In the genomic region with DNA sequence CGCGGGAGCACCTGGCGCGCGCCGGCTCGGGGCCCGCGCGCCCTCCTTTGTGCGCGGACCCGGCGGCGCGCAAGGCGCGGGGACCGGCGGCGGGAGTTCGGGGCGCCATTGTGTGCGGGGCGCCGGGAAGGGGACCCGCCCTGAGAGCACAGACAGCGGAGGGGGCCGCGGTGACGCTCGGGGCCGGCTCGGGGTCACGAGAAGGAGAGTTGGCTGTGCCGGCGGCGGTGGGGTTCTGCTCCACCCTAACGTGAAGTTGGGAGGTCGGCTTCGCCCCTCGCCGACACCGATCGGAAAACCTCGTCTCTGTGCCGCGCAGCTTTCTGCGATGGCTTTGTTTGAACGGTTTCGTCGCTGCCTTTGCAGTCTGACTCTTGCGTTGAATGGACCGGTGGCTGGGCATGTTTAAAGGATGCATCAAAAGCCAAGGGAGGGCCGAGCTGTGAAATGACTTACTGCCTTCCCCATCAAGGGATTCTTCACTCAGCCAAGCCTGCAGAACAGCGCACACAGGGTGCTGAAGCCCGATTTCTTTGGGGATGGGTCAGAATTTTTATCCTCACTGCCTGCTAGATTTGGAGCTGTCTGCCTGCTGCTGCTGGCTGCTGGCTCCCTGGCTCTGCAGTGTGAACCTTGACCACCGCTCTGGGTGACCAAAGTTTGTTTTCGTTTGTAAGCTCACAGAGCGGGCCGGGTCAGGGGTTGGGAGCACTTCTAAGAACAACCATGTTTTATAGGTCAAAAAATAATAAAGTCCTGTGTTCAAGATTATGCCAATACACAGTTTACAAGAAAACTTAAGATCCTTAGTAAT, we compare ENCODE assay signal across 9 mouse cellular contexts. TPM values are rescaled to one million over a fixed set of nuclear protein-coding genes. Genes with fewer than 3 reads are reported as not detected.
DNase-seq lines count a peak whose midpoint lies in the region; ATAC-seq and TF ChIP-seq lines count a peak whose summit lies in the region.
"Had no signal": no experiment of that assay in that cellular context is flagged by ENCODE, and none has a peak within 500 bp of the region (broad histone marks: within the 10 kb centered on the region; RNA-seq: fewer than 3 reads in every experiment).

No protein-coding gene starts in this region.

- H3K4me1 ChIP-seq in testis, adult 2 months (ENCODE audit: control insufficient read depth, insufficient read depth, low read length) = peaks cover 13% of the 10 kb centered on the region
- H3K4me1 ChIP-seq in embryonic facial prominence, embryonic 15.5 days = peaks cover 27% of the 10 kb centered on the region
- H3K4me1 ChIP-seq in intestine, embryonic 14.5 days (replicated peaks; ENCODE audit: control insufficient read depth, insufficient read depth, low read length) = no peaks in the 10 kb centered on the region; the same call in 1 of the 2 replicates
- H3K4me1 ChIP-seq in limb, embryonic 12.5 days (replicated peaks) = peaks cover 34% of the 10 kb centered on the region
- peaks cover 38% of the 10 kb centered on the region for H3K4me1 ChIP-seq in neural tube, embryonic 15.5 days

- ATAC-seq in embryonic facial prominence, embryonic 15.5 days (ENCODE audit: insufficient number of reproducible peaks, low FRiP score, low TSS enrichment, low read depth) = no peak
- peak; percentile 9; the same call in 1 of the 2 replicates for ATAC-seq in intestine, embryonic 14.5 days (replicated peaks; ENCODE audit: low FRiP score, low TSS enrichment, low read depth)
- peak; percentile 12; the same call in 1 of the 2 replicates for ATAC-seq in limb, embryonic 12.5 days (ENCODE audit: insufficient number of reproducible peaks, insufficient read depth, low FRiP score, low TSS enrichment, low read depth)
- peak; percentile 69; the same call in 1 of the 2 replicates for ATAC-seq in neural tube, embryonic 15.5 days (ENCODE audit: low FRiP score)

- no peaks in the 10 kb centered on the region for H3K36me3 ChIP-seq in testis, adult 2 months (ENCODE audit: control insufficient read depth, insufficient read depth, low read length)
- no peaks in the 10 kb centered on the region for H3K36me3 ChIP-seq in embryonic facial prominence, embryonic 15.5 days
- no peaks in the 10 kb centered on the region for H3K36me3 ChIP-seq in intestine, embryonic 14.5 days (ENCODE audit: control insufficient read depth, insufficient read depth, low read length)
- no peaks in the 10 kb centered on the region for H3K36me3 ChIP-seq in limb, embryonic 12.5 days
- no peaks in the 10 kb centered on the region for H3K36me3 ChIP-seq in neural tube, embryonic 15.5 days

- DNase-seq in testis, postnatal 14 days (ENCODE audit: low spot score) = no peak
- peak; percentile 78 for DNase-seq in intestine, embryonic 14.5 days (ENCODE audit: low spot score)
- DNase-seq in MN1 (ENCODE audit: low spot score) = no peak
- DNase-seq in spleen, postnatal 4 days (ENCODE audit: low spot score in 2 of 2) = no peak

- H3K27me3 ChIP-seq in testis, adult 2 months (ENCODE audit: control insufficient read depth, insufficient read depth, low read length) = no peaks in the 10 kb centered on the region
- H3K27me3 ChIP-seq in embryonic facial prominence, embryonic 15.5 days = peaks cover 52% of the 10 kb centered on the region
- H3K27me3 ChIP-seq in intestine, embryonic 14.5 days (replicated peaks; ENCODE audit: control insufficient read depth, insufficient read depth, low read length) = peaks cover 46% of the 10 kb centered on the region
- H3K27me3 ChIP-seq in limb, embryonic 12.5 days = peaks cover 41% of the 10 kb centered on the region
- H3K27me3 ChIP-seq in neural tube, embryonic 15.5 days (replicated peaks) = peaks cover 6% of the 10 kb centered on the region; the same call in 1 of the 2 replicates

- TF ChIP-seq CTCF in testis, adult 2 months (IDR thresholded peaks at IDR 0.05; ENCODE audit: control insufficient read depth, insufficient read depth, insufficient replicate concordance, low read depth, low read length) = no peak

- no peak overlapping the region for H3K27ac ChIP-seq in testis, adult 2 months (ENCODE audit: control insufficient read depth, insufficient read depth, low read depth, low read length)
- peak overlapping the region; percentile 84 for H3K27ac ChIP-seq in embryonic facial prominence, embryonic 15.5 days (replicated peaks)
- no peak overlapping the region for H3K27ac ChIP-seq in intestine, embryonic 14.5 days (ENCODE audit: low read depth)
- H3K27ac ChIP-seq in limb, embryonic 12.5 days = peak overlapping the region; percentile 87
- peak overlapping the region; percentile 99 for H3K27ac ChIP-seq in neural tube, embryonic 15.5 days (replicated peaks)

- peak overlapping the region; percentile 84 for H3K4me3 ChIP-seq in testis, adult 2 months (ENCODE audit: control insufficient read depth, low read depth, low read length)
- peak overlapping the region; percentile 71 for H3K4me3 ChIP-seq in embryonic facial prominence, embryonic 15.5 days (replicated peaks)
- H3K4me3 ChIP-seq in intestine, embryonic 14.5 days (ENCODE audit: low read depth, low read length) = peak overlapping the region; percentile 62
- peak overlapping the region; percentile 71 for H3K4me3 ChIP-seq in limb, embryonic 12.5 days (replicated peaks)
- peak overlapping the region; percentile 68 for H3K4me3 ChIP-seq in neural tube, embryonic 15.5 days (replicated peaks)

- peak overlapping the region; percentile 59 for H3K9ac ChIP-seq in embryonic facial prominence, embryonic 15.5 days
- H3K9ac ChIP-seq in intestine, embryonic 14.5 days (ENCODE audit: low read length) = peak overlapping the region; percentile 59
- peak overlapping the region; percentile 89 for H3K9ac ChIP-seq in limb, embryonic 12.5 days (replicated peaks)
- peak overlapping the region; percentile 89 for H3K9ac ChIP-seq in neural tube, embryonic 15.5 days (replicated peaks)

- peak overlapping the region; percentile 93 for H3K4me2 ChIP-seq in embryonic facial prominence, embryonic 15.5 days (replicated peaks)
- peak overlapping the region; percentile 93 for H3K4me2 ChIP-seq in intestine, embryonic 14.5 days (ENCODE audit: low read length)
- peak overlapping the region; percentile 78 for H3K4me2 ChIP-seq in limb, embryonic 12.5 days
- peak overlapping the region; percentile 74 for H3K4me2 ChIP-seq in neural tube, embryonic 15.5 days

- no peak for TF ChIP-seq POLR2A in testis, adult 2 months (IDR thresholded peaks at IDR 0.05; ENCODE audit: control insufficient read depth, low read depth, low read length)

- no peaks in the 10 kb centered on the region for H3K9me3 ChIP-seq in embryonic facial prominence, embryonic 15.5 days (replicated peaks)
- no peaks in the 10 kb centered on the region for H3K9me3 ChIP-seq in intestine, embryonic 14.5 days (ENCODE audit: control insufficient read depth, low read length)
- H3K9me3 ChIP-seq in limb, embryonic 12.5 days = no peaks in the 10 kb centered on the region
- H3K9me3 ChIP-seq in neural tube, embryonic 15.5 days (replicated peaks) = no peaks in the 10 kb centered on the region
- H3K9me3 ChIP-seq: megakaryocyte, embryonic 14.5 days had no signal

- WGBS in embryonic facial prominence, embryonic 15.5 days = 1% methylated on average over 55 of the region's 61 CpGs
- 2% methylated on average over 51 of the region's 61 CpGs for WGBS in intestine, embryonic 14.5 days
- WGBS in limb, embryonic 12.5 days = 2% methylated on average over 52 of the region's 61 CpGs
- under 1% methylated on average over 59 of the region's 61 CpGs for WGBS in neural tube, embryonic 15.5 days

RNA-seq across cellular contexts. Expression of gene Arhgef7, which starts 1.2 kb away (rescaled TPM):
- 19.9 TPM in 2 replicates for polyA plus RNA-seq in testis, adult 2 months (2012; rRNA removed)
- 51.4 and 51.6 TPM in 2 replicates for polyA plus RNA-seq in embryonic facial prominence, embryonic 15.5 days (2015; fragmentation: Nextera tagmentation; extraction: Ambion mirVana)
- polyA plus RNA-seq in intestine, embryonic 14.5 days (2014; fragmentation: Nextera tagmentation; extraction: Ambion mirVana) = 33.9 and 34.4 TPM in 2 replicates
- polyA plus RNA-seq in limb, embryonic 12.5 days (2016; fragmentation: Nextera tagmentation; extraction: Ambion mirVana) = 53.0 and 53.8 TPM in 2 replicates
- polyA plus RNA-seq in neural tube, embryonic 15.5 days (2015; fragmentation: Nextera tagmentation; extraction: Ambion mirVana) = 54.4 and 62.3 TPM in 2 replicates

RNA-seq across cellular contexts. Expression of gene 1700016D06Rik, which starts 27.8 kb away (rescaled TPM):
- 38.4 and 47.0 TPM in 2 replicates for polyA plus RNA-seq in testis, adult 2 months (2012; rRNA removed)
- polyA plus RNA-seq in embryonic facial prominence, embryonic 15.5 days (2015; fragmentation: Nextera tagmentation; extraction: Ambion mirVana) = not detected in 2 replicates
- not detected in 2 replicates for polyA plus RNA-seq in intestine, embryonic 14.5 days (2014; fragmentation: Nextera tagmentation; extraction: Ambion mirVana)
- polyA plus RNA-seq in limb, embryonic 12.5 days (2016; fragmentation: Nextera tagmentation; extraction: Ambion mirVana) = not detected in 2 replicates
- not detected in 2 replicates for polyA plus RNA-seq in neural tube, embryonic 15.5 days (2015; fragmentation: Nextera tagmentation; extraction: Ambion mirVana)

Comparison
In these comparisons a context has a peak if more than half of its experiments do, and no peak if none do; other contexts are left out.
1. H3K27ac ChIP-seq: peak in embryonic facial prominence, embryonic 15.5 days (single experiment), limb, embryonic 12.5 days (single experiment) and neural tube, embryonic 15.5 days (single experiment); none in testis, adult 2 months (single experiment) and intestine, embryonic 14.5 days (single experiment).
2. RNA of gene 1700016D06Rik, which starts 27.8 kb away (polyA plus RNA-seq): 38.4 to 47.0 TPM in testis, adult 2 months; not detected in embryonic facial prominence, embryonic 15.5 days, not detected in neural tube, embryonic 15.5 days, not detected in intestine, embryonic 14.5 days and not detected in limb, embryonic 12.5 days; every median in the first group is over 10 times any median in the second.
3. Peak in every context shown above with its lines, with median percentiles within 50 percentile points of each other: H3K4me3 ChIP-seq, H3K4me2 ChIP-seq and H3K9ac ChIP-seq.